Comparison of ENCODE assay signal across 7 mouse cellular contexts in the genomic region with DNA sequence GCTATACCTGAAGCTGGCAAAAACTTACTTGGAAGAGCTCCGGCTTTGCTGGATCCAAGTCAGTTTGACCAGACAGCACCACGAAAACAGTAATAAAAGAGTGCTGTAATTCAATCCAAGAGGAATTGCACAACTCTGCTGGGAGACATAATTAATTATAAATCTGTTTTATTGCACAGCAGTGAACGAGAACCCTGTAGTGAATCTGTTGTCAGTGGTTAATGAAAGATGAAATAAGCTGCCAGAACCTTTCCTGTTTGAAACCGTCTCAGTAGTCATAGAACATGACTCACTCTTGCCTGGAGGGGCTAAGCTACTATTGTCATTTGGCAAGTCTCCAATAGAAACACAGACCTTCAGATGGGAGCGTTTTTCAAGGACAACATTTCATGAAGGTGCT. TPM values are rescaled to one million over a fixed set of nuclear protein-coding genes. Genes with fewer than 3 reads are reported as not detected.
DNase-seq lines count a peak whose midpoint lies in the region; ATAC-seq lines count a peak whose summit lies in the region.

No protein-coding gene starts in this region.

- no peak overlapping the region for H3K27ac ChIP-seq in neural tube, embryonic 11.5 days (ENCODE audit: low read depth, low read length)
- peak overlapping the region; percentile 94 for H3K27ac ChIP-seq in embryonic facial prominence, embryonic 10.5 days (replicated peaks)
- H3K27ac ChIP-seq in hindbrain, embryonic 13.5 days, result peak overlapping the region; percentile 99
- H3K27ac ChIP-seq in midbrain, embryonic 14.5 days (replicated peaks; ENCODE audit: low read depth, low read length), result peak overlapping the region; percentile 96; the same call in 1 of the 2 replicates

- H3K36me3 ChIP-seq in neural tube, embryonic 11.5 days (ENCODE audit: control insufficient read depth, insufficient read depth, low read length), result no peaks in the 10 kb centered on the region
- peaks cover 9% of the 10 kb centered on the region; the same call in 1 of the 2 replicates for H3K36me3 ChIP-seq in embryonic facial prominence, embryonic 10.5 days (replicated peaks)
- H3K36me3 ChIP-seq in hindbrain, embryonic 13.5 days, result peaks cover 2% of the 10 kb centered on the region; the same call in 1 of the 2 replicates
- H3K36me3 ChIP-seq in midbrain, embryonic 14.5 days (ENCODE audit: control insufficient read depth, insufficient read depth, low read length), result no peaks in the 10 kb centered on the region

- no peaks in the 10 kb centered on the region for H3K9me3 ChIP-seq in neural tube, embryonic 11.5 days (ENCODE audit: control insufficient read depth, low read length)
- no peaks in the 10 kb centered on the region for H3K9me3 ChIP-seq in embryonic facial prominence, embryonic 10.5 days
- H3K9me3 ChIP-seq in hindbrain, embryonic 13.5 days, result no peaks in the 10 kb centered on the region
- no peaks in the 10 kb centered on the region for H3K9me3 ChIP-seq in midbrain, embryonic 14.5 days (ENCODE audit: control insufficient read depth, low read length)

- peak overlapping the region; percentile 67 for H3K4me3 ChIP-seq in neural tube, embryonic 11.5 days (ENCODE audit: low read depth, low read length)
- H3K4me3 ChIP-seq in embryonic facial prominence, embryonic 10.5 days, result peak overlapping the region; percentile 64
- peak overlapping the region; percentile 67 for H3K4me3 ChIP-seq in hindbrain, embryonic 13.5 days
- H3K4me3 ChIP-seq in midbrain, embryonic 14.5 days (replicated peaks; ENCODE audit: low read depth, low read length), result peak overlapping the region; percentile 61

- peak overlapping the region; percentile 82 for H3K4me2 ChIP-seq in neural tube, embryonic 11.5 days (ENCODE audit: low read depth)
- peak overlapping the region; percentile 78 for H3K4me2 ChIP-seq in hindbrain, embryonic 13.5 days
- H3K4me2 ChIP-seq in midbrain, embryonic 14.5 days (ENCODE audit: low read length), result peak overlapping the region; percentile 85

- H3K4me1 ChIP-seq in neural tube, embryonic 11.5 days (ENCODE audit: control insufficient read depth, insufficient read depth, low read length), result no peaks in the 10 kb centered on the region
- H3K4me1 ChIP-seq in embryonic facial prominence, embryonic 10.5 days, result peaks cover 15% of the 10 kb centered on the region
- peaks cover 20% of the 10 kb centered on the region for H3K4me1 ChIP-seq in hindbrain, embryonic 13.5 days (replicated peaks)
- peaks cover 9% of the 10 kb centered on the region for H3K4me1 ChIP-seq in midbrain, embryonic 14.5 days (ENCODE audit: control insufficient read depth, insufficient read depth, low read length)

- ATAC-seq in neural tube, embryonic 11.5 days (ENCODE audit: insufficient read depth, low FRiP score, low TSS enrichment), result no peak
- ATAC-seq in hindbrain, embryonic 13.5 days (ENCODE audit: low FRiP score), result no peak
- no peak for ATAC-seq in midbrain, embryonic 14.5 days (ENCODE audit: low FRiP score, low TSS enrichment)

- H3K27me3 ChIP-seq in neural tube, embryonic 11.5 days (ENCODE audit: control insufficient read depth, insufficient read depth, low read length), result no peaks in the 10 kb centered on the region
- H3K27me3 ChIP-seq in embryonic facial prominence, embryonic 10.5 days (replicated peaks; ENCODE audit: low read depth, poor library complexity, severe bottlenecking), result no peaks in the 10 kb centered on the region
- no peaks in the 10 kb centered on the region for H3K27me3 ChIP-seq in hindbrain, embryonic 13.5 days
- no peaks in the 10 kb centered on the region for H3K27me3 ChIP-seq in midbrain, embryonic 14.5 days (ENCODE audit: control insufficient read depth, insufficient read depth, low read length)

- DNase-seq in neural tube, embryonic 11.5 days (ENCODE audit: low spot score), result no peak
- DNase-seq in neural tube, embryonic 10.5 days (ENCODE audit: extremely low spot score, low spot score), result no peak
- no peak for DNase-seq in embryonic facial prominence, embryonic 10.5 days (ENCODE audit: low spot score)
- peak; percentile 9 for DNase-seq in midbrain, embryonic 14.5 days
- DNase-seq in urinary bladder, adult 2 months (ENCODE audit: low spot score), result no peak
- no peak for DNase-seq in spleen, postnatal 36 days (ENCODE audit: low spot score in 2 of 2)

- WGBS in neural tube, embryonic 11.5 days, result 47% methylated on average over 5 of the region's 5 CpGs
- 73% methylated on average over 5 of the region's 5 CpGs for whole genome bisulfite sequencing in embryonic facial prominence, embryonic 10.5 days
- 41% methylated on average over 5 of the region's 5 CpGs for WGBS in hindbrain, embryonic 13.5 days
- 64% methylated on average over 5 of the region's 5 CpGs for WGBS in midbrain, embryonic 14.5 days

- H3K9ac ChIP-seq in neural tube, embryonic 11.5 days (ENCODE audit: low read length), result no peak overlapping the region
- H3K9ac ChIP-seq in hindbrain, embryonic 13.5 days, result peak overlapping the region; percentile 88
- H3K9ac ChIP-seq in midbrain, embryonic 14.5 days (replicated peaks; ENCODE audit: low read length), result peak overlapping the region; percentile 71

RNA-seq across cellular contexts. Expression of a gene that starts 0.7 kb away (rescaled TPM):
- 66.5 and 69.1 TPM in 2 replicates for polyA plus RNA-seq in neural tube, embryonic 11.5 days (2014; fragmentation: Nextera tagmentation; extraction: Ambion mirVana)
- polyA plus RNA-seq in embryonic facial prominence, embryonic 10.5 days (2016; fragmentation: Nextera tagmentation; extraction: Ambion mirVana), result 48.4 and 49.1 TPM in 2 replicates
- polyA plus RNA-seq in hindbrain, embryonic 13.5 days (2015; fragmentation: Nextera tagmentation; extraction: Ambion mirVana), result 106 and 125 TPM in 2 replicates
- polyA plus RNA-seq in midbrain, embryonic 14.5 days (2014; fragmentation: Nextera tagmentation; extraction: Ambion mirVana), result 106 and 107 TPM in 2 replicates
- polyA plus RNA-seq in urinary bladder, adult 2 months (2012; rRNA removed), result 80.2 and 105 TPM in 2 replicates

RNA-seq across cellular contexts. Expression of a gene that starts 22.8 kb away (rescaled TPM):
- 75.9 and 78.8 TPM in 2 replicates for polyA plus RNA-seq in neural tube, embryonic 11.5 days (2014; fragmentation: Nextera tagmentation; extraction: Ambion mirVana)
- polyA plus RNA-seq in embryonic facial prominence, embryonic 10.5 days (2016; fragmentation: Nextera tagmentation; extraction: Ambion mirVana), result 78.5 and 79.2 TPM in 2 replicates
- polyA plus RNA-seq in hindbrain, embryonic 13.5 days (2015; fragmentation: Nextera tagmentation; extraction: Ambion mirVana), result 97.0 and 99.6 TPM in 2 replicates
- polyA plus RNA-seq in midbrain, embryonic 14.5 days (2014; fragmentation: Nextera tagmentation; extraction: Ambion mirVana), result 73.8 and 82.4 TPM in 2 replicates
- polyA plus RNA-seq in urinary bladder, adult 2 months (2012; rRNA removed), result 18.2 and 19.8 TPM in 2 replicates

RNA-seq across cellular contexts. Expression of a gene that starts 23.1 kb away (rescaled TPM):
- 75.3 and 76.9 TPM in 2 replicates for polyA plus RNA-seq in neural tube, embryonic 11.5 days (2014; fragmentation: Nextera tagmentation; extraction: Ambion mirVana)
- polyA plus RNA-seq in embryonic facial prominence, embryonic 10.5 days (2016; fragmentation: Nextera tagmentation; extraction: Ambion mirVana), result 60.7 and 61.0 TPM in 2 replicates
- 79.2 and 83.9 TPM in 2 replicates for polyA plus RNA-seq in hindbrain, embryonic 13.5 days (2015; fragmentation: Nextera tagmentation; extraction: Ambion mirVana)
- polyA plus RNA-seq in midbrain, embryonic 14.5 days (2014; fragmentation: Nextera tagmentation; extraction: Ambion mirVana), result 75.7 and 97.1 TPM in 2 replicates
- 34.0 and 37.4 TPM in 2 replicates for polyA plus RNA-seq in urinary bladder, adult 2 months (2012; rRNA removed)
